Mouse (Mus musculus): ENCODE measurements at regions not wholly inside any gene's neighbourhood (a gene's known extent, or its start where the extent isn't known, plus 50 kb on each side); places are given as distances from the start of the nearest gene placed in this dataset.

- no peak for DNase-seq (ENCODE audit: low spot score)
These were observed 150.7 kb upstream of the Klf14 start for GRCm38 (mm10) chr6:31109604-31110003.

GRCm38 (mm10) chr6:31112293-31113077 lies 153.6 kb upstream of the Klf14 start:
- no peak for DNase-seq (ENCODE audit: low spot score)

DNA sequence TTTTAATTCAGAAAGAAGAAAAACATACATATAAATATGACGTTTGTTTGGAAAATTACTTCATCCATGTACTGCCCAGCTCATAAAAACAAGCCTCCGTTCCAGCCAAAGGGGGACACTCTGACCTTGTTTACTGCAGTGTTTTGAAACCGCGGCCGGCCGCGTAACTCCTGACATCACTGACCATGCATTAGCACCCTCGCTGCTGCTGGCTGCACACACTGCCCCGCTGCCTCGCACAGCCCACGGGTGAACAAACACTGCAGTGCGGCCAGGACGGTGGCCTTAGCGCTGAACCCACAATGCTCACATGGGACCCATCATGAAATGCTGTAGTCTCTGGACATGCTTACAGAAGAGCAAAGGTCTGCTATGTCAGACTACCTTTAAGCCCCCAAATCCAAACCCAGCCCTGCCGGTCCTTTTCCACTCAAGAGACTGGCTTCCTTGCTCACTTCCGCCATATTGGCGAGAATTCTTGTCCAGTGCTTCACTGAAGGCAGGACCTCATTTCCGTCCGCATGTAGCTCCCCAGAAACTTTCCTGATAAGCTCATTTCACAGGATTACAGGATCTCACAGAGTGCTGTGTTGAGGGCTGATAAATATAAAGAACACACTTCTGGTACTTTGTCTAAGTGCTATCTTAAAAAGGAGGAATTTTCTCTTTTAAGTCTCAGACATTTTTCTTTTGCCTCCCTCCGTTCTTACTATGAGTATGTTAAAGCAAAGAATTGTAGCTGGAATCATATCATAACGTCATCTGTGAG lies 154.9 kb upstream of the Klf14 start:
- DNase-seq (ENCODE audit: low spot score) = no peak

GRCm38 (mm10) chr6:31114336-31115335 lies 155.8 kb upstream of the Klf14 start:
- no peak for DNase-seq (ENCODE audit: low spot score)

GRCm38 (mm10) chr6:31115566-31115965 lies 156.7 kb upstream of the Klf14 start:
- no peak for DNase-seq (ENCODE audit: low spot score)

- DNase-seq (ENCODE audit: low spot score) = no peak
These were observed 157.5 kb upstream of the Klf14 start for GRCm38 (mm10) chr6:31116365-31116764.

DNA sequence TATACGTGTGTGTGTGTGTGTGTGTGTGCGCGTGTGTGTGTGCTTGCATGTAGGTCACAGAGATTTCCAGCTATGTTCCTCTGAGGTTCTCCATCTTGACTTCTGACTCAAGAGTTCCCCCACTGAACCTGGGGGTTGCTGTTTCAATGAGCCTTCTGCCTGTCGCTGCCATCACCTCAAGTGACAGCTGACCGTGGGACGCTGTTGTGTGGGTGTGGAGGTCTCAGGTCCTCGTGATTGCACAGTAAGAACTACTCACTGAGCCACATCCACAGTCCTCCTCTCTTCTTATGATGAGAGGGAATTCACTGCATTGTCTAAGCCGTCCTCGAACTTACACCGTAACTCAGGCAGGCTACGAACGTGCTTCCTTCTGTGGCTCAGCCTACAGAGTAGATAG lies 158.8 kb upstream of the Klf14 start:
- no peak for DNase-seq (ENCODE audit: low spot score)

- no peak for DNase-seq (ENCODE audit: low spot score)
These were observed 162.1 kb upstream of the Klf14 start for GRCm38 (mm10) chr6:31121008-31121407.

DNA sequence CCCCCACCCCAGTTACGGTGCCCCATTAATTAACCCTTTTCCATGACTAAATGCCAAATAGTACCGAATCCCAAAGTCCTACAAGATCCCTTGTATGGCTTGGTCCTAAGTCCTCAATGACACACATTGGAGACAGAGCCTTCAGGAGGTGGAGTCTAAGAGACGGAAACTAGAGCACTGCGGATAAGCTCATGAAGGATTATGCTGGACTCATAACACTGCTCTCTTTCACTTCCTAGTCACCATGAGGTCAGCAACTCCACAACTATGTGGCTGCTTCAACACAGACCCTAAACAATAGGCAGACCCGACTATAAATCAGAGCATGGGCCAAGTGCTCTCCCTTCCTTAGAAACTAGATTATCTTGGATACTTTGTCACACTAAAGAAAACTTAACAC lies 164.0 kb upstream of the Klf14 start:
- no peak for DNase-seq (ENCODE audit: low spot score)

DNA sequence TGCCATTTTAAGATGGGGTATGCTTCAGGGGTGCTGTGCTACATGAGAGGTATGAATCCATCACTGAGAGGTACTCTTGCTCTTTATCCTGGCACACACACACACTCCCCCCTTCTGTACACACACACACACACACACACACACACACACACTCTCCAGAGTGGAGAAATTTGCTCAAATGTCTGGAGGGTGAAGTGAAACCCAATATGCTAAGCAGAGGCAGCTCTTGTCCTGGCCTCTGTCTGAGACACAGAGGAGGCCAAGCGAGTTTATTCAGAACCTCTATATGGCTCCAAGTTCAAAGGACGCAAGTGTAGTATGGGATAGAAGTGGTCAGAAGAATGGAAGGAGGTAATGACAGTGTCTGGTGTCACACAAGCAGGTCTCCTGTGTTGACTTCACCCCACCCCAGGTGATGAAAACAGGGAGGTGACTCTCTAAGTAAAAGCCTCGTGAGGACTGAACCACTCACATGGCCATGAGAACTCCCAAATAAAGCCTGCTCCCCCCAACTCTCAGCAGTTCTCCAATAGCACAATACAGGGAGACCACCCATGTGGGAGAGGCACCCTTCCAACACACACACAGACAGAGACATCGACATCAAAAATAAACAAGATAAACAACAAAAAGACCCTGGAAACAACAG lies 164.6 kb upstream of the Klf14 start:
- no peak for DNase-seq (ENCODE audit: low spot score)

DNA sequence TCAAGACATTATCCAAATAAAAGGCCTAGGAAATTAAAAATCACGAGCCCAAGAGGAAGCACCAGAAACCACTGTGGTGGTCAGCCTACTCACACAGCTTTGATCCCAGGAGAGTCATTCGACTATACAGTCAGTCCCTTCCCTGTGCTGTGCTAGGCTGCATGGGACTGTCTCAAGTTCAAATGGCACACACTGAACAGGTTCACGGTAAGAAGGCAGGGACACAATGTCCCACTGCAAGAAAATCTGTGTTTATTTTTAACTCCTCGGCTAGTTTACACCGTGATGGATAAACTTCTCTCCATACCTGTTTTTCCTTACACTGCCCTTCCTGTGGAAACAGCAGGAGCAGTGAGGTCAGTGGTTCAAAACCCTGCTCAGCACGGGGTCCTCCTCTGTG lies 165.2 kb upstream of the Klf14 start:
- no peak for DNase-seq (ENCODE audit: low spot score)

DNA sequence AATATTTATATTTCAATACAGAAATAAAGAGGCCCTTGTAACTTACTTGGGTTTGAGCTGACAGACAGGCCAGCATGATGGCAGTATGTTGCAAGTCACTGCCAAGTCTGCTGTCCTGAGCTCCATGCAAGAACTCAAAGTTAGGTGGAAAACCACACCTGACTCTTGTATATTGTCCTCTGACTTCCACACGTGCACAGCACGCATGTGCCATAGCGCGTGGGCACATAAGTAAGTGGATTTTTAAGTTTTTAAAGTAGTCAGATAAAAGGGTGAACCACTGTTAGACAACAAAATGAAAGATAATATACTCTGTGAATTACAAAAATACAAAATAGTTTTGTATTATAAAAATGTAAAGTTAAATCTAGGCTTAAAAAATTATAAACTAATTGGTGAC lies 166.0 kb upstream of the Klf14 start:
- no peak for DNase-seq (ENCODE audit: low spot score)

DNA sequence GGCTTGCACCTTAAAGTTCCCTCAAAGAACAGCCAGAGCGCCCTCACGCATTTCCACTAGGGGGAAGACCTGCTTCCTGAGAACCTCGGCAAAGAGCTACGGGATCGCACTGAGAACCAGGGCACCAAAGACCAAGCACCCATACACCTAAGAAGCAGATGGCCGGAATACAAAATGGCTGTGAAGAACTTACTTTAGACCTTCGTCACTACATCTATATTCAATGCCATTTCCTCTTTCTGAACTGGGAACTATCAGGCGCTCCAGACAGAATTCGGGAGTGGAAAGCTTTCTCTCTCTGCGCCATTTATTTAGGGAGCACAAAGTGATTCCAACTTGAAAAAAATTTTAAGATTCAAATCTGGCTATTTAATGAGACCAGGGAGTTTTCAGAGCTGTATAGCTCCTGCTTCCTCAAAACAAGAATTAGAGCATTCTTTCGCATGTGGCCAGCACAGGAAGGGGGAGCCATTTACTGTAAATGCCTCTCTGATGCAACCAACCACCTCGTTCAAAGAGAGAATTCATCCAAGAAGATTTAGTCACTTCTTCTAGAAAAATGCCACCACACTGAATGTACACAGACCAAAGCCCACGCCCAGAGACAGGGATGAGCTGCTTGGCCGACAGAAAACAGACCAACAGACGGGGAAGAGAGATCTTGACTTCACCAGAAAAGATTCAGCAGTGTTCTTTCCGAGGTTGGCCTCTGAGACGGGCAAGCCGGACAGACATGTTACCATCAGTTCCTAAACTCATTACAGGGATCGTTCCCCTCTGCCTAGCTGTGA lies 166.6 kb upstream of the Klf14 start:
- DNase-seq (ENCODE audit: low spot score) = no peak

DNA sequence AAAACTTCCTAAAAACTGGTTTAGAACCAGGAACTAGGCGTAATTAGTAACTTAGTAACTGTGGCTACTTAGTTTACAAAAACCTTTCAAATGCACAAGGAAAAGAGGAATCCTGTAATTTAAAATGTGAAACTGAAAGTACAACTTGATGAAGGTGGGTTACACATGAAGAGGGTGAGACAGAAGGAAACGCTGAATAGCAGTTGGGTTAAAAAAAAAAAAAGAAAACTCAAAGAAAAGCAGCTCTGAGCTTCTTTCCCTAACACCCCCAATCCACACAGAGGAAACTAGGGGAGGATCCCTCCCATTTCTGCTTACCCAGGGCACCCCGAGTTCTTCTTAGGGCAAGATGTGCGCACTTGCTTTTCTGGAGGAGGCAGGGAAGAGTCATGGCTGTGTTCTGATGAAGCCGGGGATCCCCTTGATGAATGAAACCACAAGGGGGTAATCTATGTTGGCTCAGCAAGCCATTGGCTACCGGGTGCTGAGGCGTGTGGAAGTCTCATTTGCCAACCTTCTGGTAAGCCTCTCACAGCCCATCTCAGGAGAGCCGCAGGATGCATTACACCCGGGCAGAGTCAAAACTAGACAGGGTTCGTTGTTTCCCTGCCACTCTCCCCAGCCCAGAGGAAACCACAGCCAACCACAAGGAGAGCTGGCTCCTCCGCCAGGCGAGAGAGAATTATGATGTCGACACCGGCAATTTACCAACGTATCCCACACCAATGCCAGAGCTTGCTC lies 167.4 kb upstream of the Klf14 start:
- no peak for DNase-seq (ENCODE audit: low spot score)

DNA sequence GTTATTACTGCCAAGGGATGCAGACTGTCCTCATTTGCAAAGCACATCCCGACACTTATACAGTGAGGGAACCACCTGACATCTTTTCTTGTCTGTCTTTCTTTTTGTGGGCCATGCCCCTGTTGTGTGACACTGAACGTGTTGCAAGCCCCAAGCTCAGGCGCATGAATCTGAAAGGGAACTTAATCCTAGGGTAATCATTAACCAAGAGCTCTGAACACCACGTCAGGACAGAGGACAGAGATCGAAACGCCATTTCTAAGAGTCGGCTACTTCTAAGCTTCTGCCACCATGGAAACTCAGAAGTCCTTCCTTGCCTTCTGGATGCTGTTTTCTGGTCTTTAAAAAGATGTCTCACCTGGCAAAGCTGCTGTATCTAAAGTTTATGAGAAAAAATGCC lies 170.3 kb upstream of the Klf14 start:
- no peak for DNase-seq (ENCODE audit: low spot score)

DNA sequence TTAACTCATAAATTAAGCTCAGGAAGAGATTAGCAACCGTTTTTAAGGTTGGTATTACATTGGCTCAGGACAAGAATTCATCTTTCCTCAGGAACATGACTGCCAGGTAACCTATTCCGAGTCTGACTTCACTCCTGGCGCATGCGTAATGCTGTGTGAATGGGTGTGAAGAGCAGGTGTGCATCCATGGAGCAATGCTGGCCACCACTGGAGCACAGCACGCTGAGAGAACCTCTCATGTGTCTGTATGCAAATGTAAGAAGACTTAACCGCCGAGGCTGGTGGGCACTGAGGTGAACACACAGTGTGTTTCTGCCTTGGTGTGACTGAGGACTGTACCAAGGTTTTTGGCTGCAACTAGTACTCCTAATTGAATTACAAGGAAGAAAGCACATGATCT lies 171.1 kb upstream of the Klf14 start:
- no peak for DNase-seq (ENCODE audit: low spot score)

DNA sequence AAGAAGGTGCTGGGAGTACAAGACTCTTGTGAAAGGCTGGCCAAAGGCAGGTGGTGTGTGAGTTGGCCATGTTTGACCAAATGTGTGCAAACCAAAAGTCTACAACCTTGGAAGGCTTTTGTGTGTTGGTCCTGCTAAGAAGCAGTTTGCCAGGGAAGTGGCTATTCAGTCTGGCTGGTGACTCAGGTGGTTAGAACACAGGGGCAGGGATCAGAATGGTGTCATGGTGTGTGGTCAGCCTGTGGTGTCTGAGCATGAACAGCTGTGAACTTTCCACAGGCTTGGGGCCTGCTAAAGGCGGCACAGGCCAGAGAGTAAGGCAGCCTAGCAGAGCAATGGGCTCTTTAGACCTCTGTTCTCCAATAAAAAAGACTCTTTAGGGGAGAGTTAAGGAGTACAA lies 171.6 kb upstream of the Klf14 start:
- DNase-seq (ENCODE audit: low spot score) = no peak

DNA sequence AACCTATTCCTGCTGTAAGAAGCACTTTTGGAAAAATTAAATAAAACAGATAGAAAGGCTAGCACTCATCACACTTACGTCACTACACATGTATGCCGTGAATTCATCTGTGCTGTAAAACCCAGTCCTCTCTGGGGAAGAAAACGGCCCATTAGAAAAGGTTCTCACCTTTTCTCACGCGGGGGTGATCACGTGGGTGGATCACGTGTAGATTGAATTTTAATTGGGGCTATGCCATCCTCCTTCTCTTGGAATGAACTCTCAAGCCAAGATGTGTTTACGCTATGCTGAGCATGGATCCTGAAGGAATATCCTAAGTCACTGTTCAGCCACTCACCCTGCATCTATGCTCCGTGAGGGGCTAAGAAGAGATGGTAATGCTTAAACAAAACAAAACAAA lies 172.8 kb upstream of the Klf14 start:
- no peak for DNase-seq (ENCODE audit: low spot score)

- no peak for DNase-seq (ENCODE audit: low spot score)
These were observed 173.7 kb upstream of the Klf14 start for GRCm38 (mm10) chr6:31132396-31133190.

Data from urinary bladder, postnatal 25 days (tissue).